Mouse (Mus musculus) liver, embryonic 12.5 days (tissue): ENCODE data around the gene Ctsz. TPM values are rescaled to one million over a fixed set of nuclear protein-coding genes. Genes with fewer than 3 reads are reported as not detected.
A peak's percentile ranks its signal among the peaks of the same experiment; 100 is the strongest.

Experiments
- ATAC-seq: fragments of 200-750 bp; cut with Nextera tagmentation; 2 replicates; pipeline ENCODE4 v1.8.0; 2017; ENCODE audit warnings: moderate number of reproducible peaks, mild to moderate bottlenecking, moderate library complexity
- H3K27ac ChIP-seq: fragments of 300-500 bp; sonication (generic); 2 replicates; pipeline ENCODE4 v1.5.1; 2016; ENCODE audit warnings: mild to moderate bottlenecking
- H3K27me3 ChIP-seq: fragments of 300-500 bp; sonication (generic); replicated peaks from 2 replicates; pipeline ENCODE4 v1.6.1; 2016; ENCODE audit warnings: mild to moderate bottlenecking, moderate library complexity
- H3K36me3 ChIP-seq: fragments of 300-500 bp; sonication (generic); 2 replicates; pipeline ENCODE4 v1.6.1; 2016; ENCODE audit warnings: mild to moderate bottlenecking, moderate library complexity
- H3K4me1 ChIP-seq: fragments of 300-500 bp; sonication (generic); 2 replicates; pipeline ENCODE4 v1.6.1; 2016
- H3K4me2 ChIP-seq: fragments of 300-500 bp; sonication (generic); 2 replicates; pipeline ENCODE4 v1.6.1; 2016; ENCODE audit warnings: mild to moderate bottlenecking, moderate library complexity
- H3K4me3 ChIP-seq: fragments of 300-500 bp; sonication (generic); 2 replicates; pipeline ENCODE4 v1.5.1; 2016; ENCODE audit warnings: mild to moderate bottlenecking, moderate library complexity
- H3K9ac ChIP-seq: fragments of 300-500 bp; sonication (generic); 2 replicates; pipeline ENCODE4 v1.6.1; 2016; ENCODE audit warnings: mild to moderate bottlenecking, moderate library complexity
- H3K9me3 ChIP-seq: fragments of 300-500 bp; sonication (generic); replicated peaks from 2 replicates; pipeline ENCODE4 v1.6.1; 2016; ENCODE audit warnings: mild to moderate bottlenecking, moderate library complexity
- WGBS: fragments of 180-500 bp; shearing (Covaris S2); methylation state at CpG from one replicate; pipeline ENCODE4 v1.1.7; 2016; ENCODE audit not compliant: insufficient replicate concordance; 5-methylcytosine and 5-hydroxymethylcytosine counted together
- polyA plus RNA-seq: library from polyadenylated mRNA; unstranded; fragments of >200 nt; fragmentation: Nextera tagmentation; extraction: Ambion mirVana; gene quantifications from 2 replicates; pipeline ENCODE4 v1.2.1, GENCODE M21; 2016

Ctsz gene
- polyA plus RNA-seq, 1 experiment from 2014 or later, result 111 TPM

- Histone ChIP-seq H3K36me3 (peaks cover 75% of the 10 kb centered on the region), H3K4me2 (peak overlapping the region; percentile 90), H3K4me3 (peak overlapping the region; percentile 75), H3K4me1 (peaks cover 32% of the 10 kb centered on the region), H3K9me3 (no peaks in the 10 kb centered on the region), H3K27me3 (no peaks in the 10 kb centered on the region), H3K27ac (peak overlapping the region; percentile 77), H3K9ac (peak overlapping the region; percentile 84)
- WGBS, result 25% methylated on average over 10 of the region's 10 CpGs
- peak; percentile 12; the same call in 1 of the 2 replicates for ATAC-seq
Measured at GRCm38 (mm10) chr2:174463370-174463769, 24.5 kb upstream of the Ctsz start.

- H3K36me3 ChIP-seq, result peaks cover 36% of the 10 kb centered on the region
- no peaks in the 10 kb centered on the region for H3K9me3 ChIP-seq
- peaks cover 30% of the 10 kb centered on the region for H3K4me1 ChIP-seq
- 0 out of 2 replicates have a peak, but pooled peaks cover 7% of the 10 kb centered on the region for H3K27me3 ChIP-seq
- no peak overlapping the region for H3K9ac ChIP-seq
- H3K4me3 ChIP-seq, result no peak overlapping the region
- WGBS, result 70% methylated on average over 2 of the region's 2 CpGs
- no peak for ATAC-seq
- no peak overlapping the region for H3K4me2 ChIP-seq
- no peak overlapping the region for H3K27ac ChIP-seq
Measured at GRCm38 (mm10) chr2:174459365-174459764, 20.5 kb upstream of the Ctsz start.

GRCm38 (mm10) chr2:174453681-174454080 lies 14.8 kb upstream of the Ctsz start:
- WGBS, result 23% methylated on average over 7 of the region's 7 CpGs
- ATAC-seq, result peak; percentile 96
- peak overlapping the region; percentile 54 for H3K9ac ChIP-seq
- H3K36me3 ChIP-seq, result peaks cover 2% of the 10 kb centered on the region; the same call in 1 of the 2 replicates
- peak overlapping the region; percentile 24; the same call in 1 of the 2 replicates for H3K4me3 ChIP-seq
- 0 out of 2 replicates have a peak, but pooled peaks cover 7% of the 10 kb centered on the region for H3K27me3 ChIP-seq
- peak overlapping the region; percentile 86 for H3K27ac ChIP-seq
- H3K4me2 ChIP-seq, result peak overlapping the region; percentile 51
- no peaks in the 10 kb centered on the region for H3K9me3 ChIP-seq
- H3K4me1 ChIP-seq, result peaks cover 57% of the 10 kb centered on the region

- WGBS, result 26% methylated on average over 4 of the region's 4 CpGs
- peaks cover 16% of the 10 kb centered on the region for H3K27me3 ChIP-seq
- peak; percentile 81 for ATAC-seq
- peaks cover 65% of the 10 kb centered on the region for H3K4me1 ChIP-seq
- H3K36me3 ChIP-seq, result no peaks in the 10 kb centered on the region
- peak within 1 kb of the TSS; percentile 39; the same call in 1 of the 2 replicates for H3K9ac ChIP-seq
- H3K4me3 ChIP-seq, result peak within 1 kb of the TSS; percentile 29
- H3K9me3 ChIP-seq, result no peaks in the 10 kb centered on the region
- H3K4me2 ChIP-seq, result peak within 1 kb of the TSS; percentile 38
- peak within 1 kb of the TSS; percentile 82 for H3K27ac ChIP-seq
Measured at GRCm38 (mm10) chr2:174450353-174450752, 11.5 kb upstream of the Ctsz start, which contains the start of gene Tubb1. Gene Tubb1 (plus strand): TSS chr2:174450695.

GRCm38 (mm10) chr2:174448405-174448804 lies 9.6 kb upstream of the Ctsz start:
- Histone ChIP-seq H3K4me3 (no peak overlapping the region), H3K4me1 (peaks cover 57% of the 10 kb centered on the region), H3K27ac (no peak overlapping the region), H3K36me3 (no peaks in the 10 kb centered on the region), H3K9ac (no peak overlapping the region), H3K4me2 (no peak overlapping the region), H3K27me3 (peaks cover 16% of the 10 kb centered on the region), H3K9me3 (no peaks in the 10 kb centered on the region)
- ATAC-seq, result no peak
- WGBS, result 71% methylated on average over 4 of the region's 4 CpGs

- peaks cover 42% of the 10 kb centered on the region for H3K4me1 ChIP-seq
- ATAC-seq, result no peak
- H3K36me3 ChIP-seq, result no peaks in the 10 kb centered on the region
- H3K4me3 ChIP-seq, result no peak overlapping the region
- H3K27ac ChIP-seq, result no peak overlapping the region
- no peaks in the 10 kb centered on the region for H3K9me3 ChIP-seq
- H3K9ac ChIP-seq, result no peak overlapping the region
- 70% methylated on average over 8 of the region's 8 CpGs for WGBS
- no peak overlapping the region for H3K4me2 ChIP-seq
- H3K27me3 ChIP-seq, result peaks cover 16% of the 10 kb centered on the region
Measured at GRCm38 (mm10) chr2:174446905-174447304, 8.1 kb upstream of the Ctsz start.

GRCm38 (mm10) chr2:174446492-174446891 lies 7.7 kb upstream of the Ctsz start:
- 60% methylated on average over 7 of the region's 7 CpGs for WGBS
- Histone ChIP-seq H3K27me3 (peaks cover 16% of the 10 kb centered on the region), H3K4me1 (peaks cover 40% of the 10 kb centered on the region), H3K9ac (no peak overlapping the region), H3K27ac (no peak overlapping the region), H3K4me3 (no peak overlapping the region), H3K9me3 (no peaks in the 10 kb centered on the region), H3K4me2 (no peak overlapping the region), H3K36me3 (no peaks in the 10 kb centered on the region)
- ATAC-seq, result no peak

- Histone ChIP-seq H3K27ac (no peak overlapping the region), H3K9ac (no peak overlapping the region), H3K4me2 (no peak overlapping the region), H3K27me3 (peaks cover 16% of the 10 kb centered on the region), H3K4me1 (peaks cover 29% of the 10 kb centered on the region), H3K36me3 (no peaks in the 10 kb centered on the region), H3K4me3 (no peak overlapping the region), H3K9me3 (no peaks in the 10 kb centered on the region)
- WGBS, result 57% methylated on average over 6 of the region's 6 CpGs
- ATAC-seq, result no peak
Measured at GRCm38 (mm10) chr2:174445018-174445417, 6.2 kb upstream of the Ctsz start.

GRCm38 (mm10) chr2:174444359-174444758 lies 5.5 kb upstream of the Ctsz start:
- 61% methylated on average over 7 of the region's 7 CpGs for WGBS
- Histone ChIP-seq H3K9me3 (no peaks in the 10 kb centered on the region), H3K4me1 (peaks cover 29% of the 10 kb centered on the region), H3K4me3 (no peak overlapping the region), H3K9ac (no peak overlapping the region), H3K36me3 (no peaks in the 10 kb centered on the region), H3K4me2 (no peak overlapping the region), H3K27me3 (peaks cover 16% of the 10 kb centered on the region), H3K27ac (0 out of 2 replicates have a peak overlapping the region, but pooled peaks have one; percentile 22)
- ATAC-seq, result no peak

- 53% methylated on average over 2 of the region's 2 CpGs for WGBS
- no peak overlapping the region for H3K27ac ChIP-seq
Measured at GRCm38 (mm10) chr2:174443046-174443445, 4.2 kb upstream of the Ctsz start.

GRCm38 (mm10) chr2:174442460-174442859 lies 3.6 kb upstream of the Ctsz start:
- Histone ChIP-seq H3K27ac (no peak overlapping the region), H3K9me3 (no peaks in the 10 kb centered on the region), H3K9ac (no peak overlapping the region), H3K4me3 (no peak overlapping the region), H3K27me3 (peaks cover 16% of the 10 kb centered on the region), H3K4me2 (no peak overlapping the region), H3K36me3 (no peaks in the 10 kb centered on the region), H3K4me1 (peaks cover 48% of the 10 kb centered on the region)
- 75% methylated on average over 9 of the region's 9 CpGs for WGBS
- no peak for ATAC-seq

More at GRCm38 (mm10) chr2:174443046-174443445, 4.2 kb upstream of the Ctsz start:
- no peak overlapping the region for H3K4me3 ChIP-seq
- H3K36me3 ChIP-seq, result no peaks in the 10 kb centered on the region
- H3K4me2 ChIP-seq, result no peak overlapping the region
- peaks cover 16% of the 10 kb centered on the region for H3K27me3 ChIP-seq
- ATAC-seq, result no peak
- peaks cover 42% of the 10 kb centered on the region for H3K4me1 ChIP-seq
- no peak overlapping the region for H3K9ac ChIP-seq
- H3K9me3 ChIP-seq, result no peaks in the 10 kb centered on the region

- Histone ChIP-seq H3K36me3 (no peaks in the 10 kb centered on the region), H3K4me2 (no peak overlapping the region), H3K27me3 (peaks cover 14% of the 10 kb centered on the region), H3K9ac (no peak overlapping the region), H3K9me3 (no peaks in the 10 kb centered on the region), H3K4me3 (no peak overlapping the region), H3K27ac (no peak overlapping the region), H3K4me1 (peaks cover 53% of the 10 kb centered on the region)
- no peak for ATAC-seq
- 44% methylated on average over 4 of the region's 4 CpGs for WGBS
Measured at GRCm38 (mm10) chr2:174441898-174442297, 3.1 kb upstream of the Ctsz start.

- no peaks in the 10 kb centered on the region; the same call in 1 of the 2 replicates for H3K27me3 ChIP-seq
- H3K27ac ChIP-seq, result no peak overlapping the region
- H3K36me3 ChIP-seq, result peaks cover 16% of the 10 kb centered on the region
- peaks cover 55% of the 10 kb centered on the region for H3K4me1 ChIP-seq
- H3K4me3 ChIP-seq, result no peak overlapping the region
- H3K4me2 ChIP-seq, result 0 out of 2 replicates have a peak overlapping the region, but pooled peaks have one; percentile 95
- no peak for ATAC-seq
- H3K9ac ChIP-seq, result no peak overlapping the region
- H3K9me3 ChIP-seq, result no peaks in the 10 kb centered on the region
- WGBS, result 76% methylated on average over 9 of the region's 9 CpGs
Measured at GRCm38 (mm10) chr2:174439961-174440360, 1.1 kb upstream of the Ctsz start.
